Mouse (Mus musculus) embryonic fibroblast, embryonic 13.5 days (primary cell): ENCODE measurements around the gene Dock8.

Source experiments
- CTCF ChIP-seq: IDR thresholded peaks from 2 replicates; pipeline ENCODE4 v1.5.1; 2011; ENCODE audit warnings: mild to moderate bottlenecking, control low read depth, low read length, moderate library complexity, borderline replicate concordance; ENCODE audit not compliant: insufficient read depth
- POLR2A ChIP-seq: IDR thresholded peaks from 2 replicates; pipeline ENCODE4 v1.6.1; 2011; ENCODE audit warnings: low read depth, mild to moderate bottlenecking, control low read depth, low read length, moderate library complexity

GRCm38 (mm10) chr19:25136171-25136570, 136.8 kb downstream of the Dock8 start:
- TF ChIP-seq CTCF, result no peak
- no peak for TF ChIP-seq POLR2A
